Mouse (Mus musculus): ENCODE measurements around the gene Kcnh5.

Gene Kcnh5

GRCm38 (mm10) chr12:74952661-74953060 lies 224.5 kb downstream of the Kcnh5 start:
- no peak for DNase-seq (ENCODE audit: low read depth)

GRCm38 (mm10) chr12:74951124-74952115 lies 225.7 kb downstream of the Kcnh5 start:
- no peak for DNase-seq (ENCODE audit: low read depth)

- DNase-seq (ENCODE audit: low read depth), result no peak
Measured at GRCm38 (mm10) chr12:74901331-74901730, 275.8 kb downstream of the Kcnh5 start.

GRCm38 (mm10) chr12:74900777-74901176 lies 276.4 kb downstream of the Kcnh5 start:
- DNase-seq (ENCODE audit: low read depth), result no peak

GRCm38 (mm10) chr12:74899055-74899454 lies 278.1 kb downstream of the Kcnh5 start:
- DNase-seq (ENCODE audit: low read depth), result no peak

GRCm38 (mm10) chr12:74898211-74898610 lies 278.9 kb downstream of the Kcnh5 start:
- no peak for DNase-seq (ENCODE audit: low read depth)

GRCm38 (mm10) chr12:74894870-74895423 lies 282.2 kb downstream of the Kcnh5 start:
- DNase-seq (ENCODE audit: low read depth), result no peak

- DNase-seq (ENCODE audit: low read depth), result no peak
Measured at GRCm38 (mm10) chr12:74889419-74889818, 287.7 kb downstream of the Kcnh5 start.

GRCm38 (mm10) chr12:74887064-74887463 lies 290.1 kb downstream of the Kcnh5 start:
- DNase-seq (ENCODE audit: low read depth), result no peak

GRCm38 (mm10) chr12:74881344-74881743 lies 295.8 kb downstream of the Kcnh5 start:
- no peak for DNase-seq (ENCODE audit: low read depth)

GRCm38 (mm10) chr12:74855666-74856065 lies 321.5 kb downstream of the Kcnh5 start:
- no peak for DNase-seq (ENCODE audit: low read depth)

GRCm38 (mm10) chr12:74854263-74854662 lies 322.9 kb downstream of the Kcnh5 start:
- no peak for DNase-seq (ENCODE audit: low read depth)

- no peak for DNase-seq (ENCODE audit: low read depth)
Measured at GRCm38 (mm10) chr12:74850323-74850722, 326.8 kb downstream of the Kcnh5 start.

GRCm38 (mm10) chr12:74849912-74850311 lies 327.2 kb downstream of the Kcnh5 start:
- no peak for DNase-seq (ENCODE audit: low read depth)

GRCm38 (mm10) chr12:74848611-74849347 lies 328.4 kb downstream of the Kcnh5 start:
- DNase-seq (ENCODE audit: low read depth), result no peak
